Mouse (Mus musculus) brain, adult 2 months (tissue): Measurements from ENCODE around the gene Myh9.

ENCODE experiments used
- DNase-seq: peaks from one replicate; pipeline ENCODE4 v3.0.0; 2011; ENCODE audit warnings: low read depth, low spot score

Myh9 gene

DNA sequence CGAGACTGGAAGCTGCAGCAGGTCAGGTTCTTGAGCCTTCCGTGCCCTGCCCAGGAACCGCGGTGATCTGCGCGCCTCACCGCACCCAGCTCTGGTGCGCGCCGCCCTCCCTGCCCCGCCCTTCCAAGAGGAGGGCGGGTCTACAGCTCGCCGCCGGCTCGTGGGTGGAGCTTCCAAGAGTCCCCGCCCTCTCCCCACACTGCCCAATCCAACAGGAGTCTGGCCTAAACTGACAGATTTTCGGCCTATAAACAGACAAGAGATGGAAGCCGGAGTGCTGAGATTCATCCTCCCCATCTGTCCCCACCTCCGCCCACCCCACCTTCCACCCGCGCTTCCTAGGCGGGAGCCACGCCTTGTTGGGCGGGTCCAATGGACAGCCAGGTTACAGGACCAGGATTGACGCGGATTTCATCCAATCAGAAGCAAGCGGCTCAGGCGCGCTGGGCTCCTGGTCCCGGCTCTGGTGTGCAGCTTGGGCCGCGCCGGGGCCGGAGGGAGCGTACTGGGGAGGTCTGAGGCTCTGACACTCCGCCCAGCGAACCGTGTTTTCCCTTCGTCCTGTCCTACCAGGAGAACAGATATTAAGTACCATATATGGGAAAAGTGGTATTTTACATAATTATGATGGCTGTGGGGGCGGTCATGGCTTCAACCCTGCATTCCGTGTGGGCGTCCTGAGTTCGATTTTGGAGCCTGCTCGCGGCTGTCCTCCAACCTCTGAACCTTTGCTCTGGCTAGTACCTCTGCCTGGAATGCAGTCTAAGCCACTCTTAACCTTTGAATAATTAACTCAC, at the start of gene Myh9:
Gene Myh9, minus strand, starts transcription at position 129 of the 797 bp plus-strand sequence.
- peak; percentile 100 for DNase-seq

DNA sequence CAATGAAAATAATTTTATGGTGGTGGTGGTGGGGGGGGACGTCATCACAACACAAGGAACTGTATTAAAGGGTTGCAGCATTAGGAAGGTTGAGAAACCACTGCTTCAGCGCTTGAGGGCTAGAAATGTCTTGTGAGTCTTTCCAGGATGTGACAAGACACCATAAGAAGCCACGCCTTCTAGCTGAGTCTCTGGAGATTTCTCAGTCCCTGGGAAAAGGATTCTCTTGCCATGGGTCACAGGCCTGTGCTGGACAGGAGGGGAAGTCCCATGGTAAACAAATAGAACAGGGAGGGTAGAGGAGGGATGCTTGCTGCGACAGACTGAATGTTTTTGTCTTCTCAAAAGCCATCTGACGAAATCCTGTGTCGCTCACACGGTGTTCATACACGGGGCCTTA, 49.8 kb upstream of the Myh9 start:
- DNase-seq: no peak

DNA sequence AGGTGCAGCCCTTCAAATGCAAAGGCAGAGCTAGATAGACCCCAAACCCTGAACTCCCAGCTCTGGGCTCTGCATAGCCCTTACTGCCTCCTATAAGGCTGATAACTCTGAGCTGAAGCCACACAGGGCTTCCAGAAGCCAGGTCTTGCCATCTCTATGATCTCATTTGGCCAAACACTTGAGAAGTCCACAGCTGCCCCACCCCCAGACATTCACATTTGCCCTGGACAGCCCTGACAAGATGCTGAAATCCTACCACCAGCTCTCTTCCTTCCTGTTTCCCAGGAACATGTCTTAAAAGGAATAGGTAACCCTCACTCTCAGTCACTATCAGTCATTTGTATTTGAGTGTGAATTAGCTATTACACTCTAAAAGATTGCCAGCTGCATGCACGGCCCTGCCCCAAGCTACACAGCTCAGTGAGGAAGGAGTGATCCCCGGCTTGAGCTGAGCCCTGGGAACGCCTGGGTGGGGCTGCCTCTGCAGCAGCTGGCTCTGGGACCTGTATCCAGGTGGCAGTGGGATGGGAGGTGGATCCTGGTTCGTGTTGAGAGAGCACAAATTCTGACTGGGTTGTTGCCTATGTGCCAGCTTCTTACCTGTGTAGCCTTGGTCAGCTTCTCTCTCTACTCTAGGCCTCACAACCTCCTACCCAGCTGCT, 47.9 kb upstream of the Myh9 start:
- no peak for DNase-seq

DNA sequence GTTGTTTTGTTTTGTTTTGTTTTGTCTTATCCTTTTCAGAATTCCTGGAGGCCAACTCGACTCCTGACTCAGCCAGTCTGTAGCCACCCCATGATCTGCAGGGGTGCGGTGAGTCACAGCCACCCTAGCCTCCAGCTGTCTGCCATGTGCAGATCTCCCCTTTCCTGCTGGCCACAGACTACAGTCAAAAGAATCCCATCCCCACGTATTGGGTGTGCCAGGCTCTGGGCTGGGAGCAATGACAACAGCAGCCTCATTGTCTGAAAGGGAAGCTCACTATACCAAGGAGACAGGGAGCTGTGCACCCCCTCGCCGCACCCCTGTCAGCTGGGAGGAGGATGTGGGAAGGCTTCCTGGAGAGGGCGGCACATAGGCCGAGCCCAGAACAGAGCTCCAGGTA, 46.3 kb upstream of the Myh9 start:
- peak; percentile 70 for DNase-seq

DNA sequence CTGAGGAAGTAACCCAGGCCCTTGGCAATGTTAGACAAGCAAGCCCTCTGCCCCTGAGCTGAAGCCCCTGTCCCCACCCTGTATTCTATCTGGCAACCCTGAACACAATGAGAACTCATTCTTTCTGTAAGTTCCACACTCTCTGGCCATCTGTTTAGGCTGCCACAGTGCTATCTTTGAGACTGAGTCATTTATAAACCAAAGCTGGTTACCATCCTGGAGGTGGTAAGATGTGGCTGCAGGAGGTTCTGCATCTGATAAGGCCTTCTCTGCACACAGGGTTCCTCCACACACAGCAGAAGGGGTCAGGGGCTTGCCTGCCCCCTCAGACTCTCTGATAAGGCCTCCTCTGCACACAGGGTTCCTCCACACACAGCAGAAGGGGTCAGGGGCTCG, 45.1 kb upstream of the Myh9 start:
- peak; percentile 71 for DNase-seq

DNA sequence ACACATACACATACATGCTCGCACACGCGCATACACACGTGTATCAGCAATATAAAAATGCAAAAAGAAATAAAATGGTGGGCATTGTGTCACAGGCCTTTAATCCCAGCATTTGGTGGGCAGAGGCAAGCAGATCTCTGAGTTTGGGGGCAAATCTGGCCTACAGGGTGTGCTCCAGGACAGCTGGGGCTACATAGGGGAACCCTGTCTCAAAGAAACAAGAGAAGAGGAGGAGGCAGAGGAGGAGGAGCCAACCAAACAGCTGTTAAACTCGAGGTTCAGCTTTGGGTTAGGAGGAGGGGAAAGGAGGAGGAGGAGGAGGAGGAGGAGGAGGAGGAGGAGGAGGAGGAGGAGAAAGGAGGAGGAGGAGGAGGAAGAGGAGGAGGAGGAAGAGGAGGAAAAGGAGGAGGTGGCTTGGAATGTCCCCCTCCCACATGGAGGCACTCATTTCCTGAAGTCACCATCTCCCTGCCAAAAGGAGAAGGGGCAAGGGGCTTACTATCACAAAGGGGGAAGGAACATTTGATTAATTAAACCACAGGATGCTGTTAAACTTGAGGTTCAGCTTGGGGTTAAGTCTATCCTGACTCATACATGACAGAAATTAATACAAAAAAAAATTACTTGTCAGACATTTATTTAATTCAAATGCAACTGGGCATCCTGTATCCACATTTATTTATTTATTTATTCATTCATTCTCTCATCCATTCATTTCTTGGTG, 44.6 kb upstream of the Myh9 start:
- DNase-seq: no peak

DNA sequence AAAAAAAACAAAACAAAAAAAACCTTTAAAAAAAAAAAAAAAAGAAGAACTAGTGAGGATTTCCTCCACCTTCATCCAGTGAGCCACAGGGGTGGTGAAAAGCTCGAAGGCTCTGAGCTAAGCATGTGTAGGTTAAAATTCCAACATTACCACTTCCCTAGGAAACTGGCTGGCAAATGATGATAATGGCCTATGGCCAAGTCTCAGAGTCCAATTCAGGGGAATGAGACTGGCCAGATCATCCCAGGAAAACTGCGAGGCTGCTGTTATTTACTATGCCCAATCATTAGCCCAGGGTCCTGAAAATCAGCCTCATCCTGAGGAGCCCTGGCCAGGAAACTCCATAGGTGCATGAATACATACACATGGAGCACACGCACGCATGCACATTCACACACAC, 44.0 kb upstream of the Myh9 start:
- DNase-seq: no peak

DNA sequence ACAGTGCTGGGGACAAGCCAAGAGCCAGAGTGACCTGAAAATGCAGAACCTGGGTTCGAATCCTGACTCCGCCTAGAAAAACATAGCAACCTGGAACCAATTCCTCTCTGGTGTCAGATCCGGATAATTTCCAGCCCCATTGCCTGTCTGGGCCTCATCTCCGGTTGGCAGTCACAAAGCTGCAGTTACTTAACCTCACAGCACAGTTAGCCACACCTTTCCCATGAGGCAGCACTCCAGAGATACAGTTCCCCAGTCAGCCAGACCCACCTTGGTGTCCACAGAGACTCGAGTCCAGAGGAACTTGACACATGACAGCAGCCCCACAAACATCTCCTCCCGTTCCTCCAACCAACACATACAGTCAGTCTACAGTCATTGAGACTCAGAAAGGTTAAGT, 43.2 kb upstream of the Myh9 start:
- DNase-seq: no peak

DNA sequence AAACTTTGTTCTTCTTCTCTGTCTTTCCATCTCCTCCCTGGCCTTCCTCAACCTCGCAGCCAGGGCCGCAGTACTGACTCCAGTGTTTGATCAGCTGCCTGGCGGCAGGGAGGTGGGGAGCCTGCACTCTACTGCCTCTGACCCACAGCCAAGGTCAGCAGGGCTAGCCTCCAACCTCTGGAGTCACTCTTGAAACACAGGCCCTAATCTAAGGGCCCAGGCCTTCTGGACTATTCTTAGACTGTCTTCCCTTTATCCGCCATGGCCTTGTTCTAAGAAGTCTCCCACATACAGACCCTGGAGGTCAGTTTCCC, 41.7 kb upstream of the Myh9 start:
- no peak for DNase-seq

DNA sequence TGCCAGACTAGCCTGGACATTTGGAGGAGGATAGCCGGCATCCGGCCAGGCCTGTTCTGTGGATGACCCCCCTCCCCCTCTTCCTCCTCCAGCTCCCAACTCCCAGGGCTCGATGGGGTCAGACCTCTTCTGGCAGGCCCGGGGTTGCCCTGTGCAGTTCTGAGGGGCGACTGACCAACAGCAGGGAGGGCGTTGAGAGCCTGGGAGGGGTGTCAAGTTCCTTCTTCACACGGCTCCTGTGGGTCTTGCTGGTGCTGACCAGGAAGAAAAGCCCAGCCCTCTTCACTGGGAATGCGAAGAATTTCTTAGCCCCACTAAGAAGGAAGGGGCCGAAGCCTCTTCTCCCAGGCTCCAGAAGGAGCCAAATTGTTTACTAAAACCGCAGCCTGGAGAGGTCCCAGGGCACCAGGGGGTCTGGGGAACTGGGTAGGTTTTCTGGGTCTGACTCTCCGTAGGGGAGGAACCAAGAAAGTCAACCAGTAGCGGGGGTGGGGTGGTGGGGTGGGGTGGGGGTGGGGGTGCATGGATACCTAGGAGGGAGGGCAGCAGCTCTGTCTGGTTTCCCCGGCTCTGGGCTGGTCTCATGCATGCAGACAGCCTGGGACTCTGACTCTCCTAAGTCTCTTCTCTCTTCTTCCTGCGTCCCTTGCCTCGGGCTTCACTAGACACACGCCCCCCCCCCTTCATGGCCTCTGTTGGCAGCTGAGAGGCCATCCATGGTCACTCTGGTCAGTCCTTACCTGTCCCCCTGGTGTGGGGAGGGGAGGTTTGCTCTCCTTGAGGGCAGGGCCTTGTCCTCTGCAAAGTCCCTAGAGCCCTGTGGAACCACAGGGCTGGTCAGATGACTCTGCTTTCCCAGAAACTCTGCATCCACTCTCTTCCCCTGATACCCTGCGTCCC, 41.1 kb upstream of the Myh9 start:
- no peak for DNase-seq

DNA sequence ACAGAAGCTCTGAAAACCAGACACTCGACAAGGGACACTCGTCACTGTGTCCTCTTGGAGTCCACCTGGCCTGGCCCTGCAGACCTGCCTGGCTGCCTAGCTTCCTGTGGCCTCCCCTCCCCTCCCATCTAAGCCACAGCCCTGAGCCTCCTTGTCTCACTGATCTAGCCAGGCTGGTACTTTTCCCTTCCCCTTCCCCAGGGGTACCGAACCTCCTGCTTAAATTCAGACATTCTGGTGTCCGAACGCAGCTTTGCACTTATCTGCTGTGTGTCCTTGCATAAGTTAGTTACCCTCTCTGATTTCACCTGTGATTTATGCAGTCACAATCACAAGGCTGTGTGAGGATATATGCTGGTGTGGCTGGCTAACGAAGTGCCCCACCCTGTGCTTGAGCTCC, 40.3 kb upstream of the Myh9 start:
- DNase-seq: no peak

DNA sequence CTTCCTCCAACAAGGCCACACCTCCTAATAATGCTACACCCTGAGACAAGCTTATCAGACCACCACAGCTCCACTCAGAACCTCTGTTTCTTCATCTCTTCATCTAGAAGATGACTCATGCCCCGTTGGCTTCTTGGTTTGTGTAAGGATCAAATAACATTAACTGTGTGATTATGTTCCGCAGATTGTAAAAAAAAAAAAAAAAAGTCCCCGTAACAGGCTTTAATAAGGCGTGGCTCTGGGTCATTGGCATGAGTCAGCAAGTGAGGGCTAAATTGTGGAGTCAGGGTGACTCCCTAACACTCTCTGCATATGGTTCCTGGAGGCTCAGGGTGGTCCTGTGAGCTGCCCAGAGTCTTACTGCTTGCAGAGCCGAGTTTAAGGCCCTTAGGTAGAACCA, 39.7 kb upstream of the Myh9 start:
- no peak for DNase-seq

DNA sequence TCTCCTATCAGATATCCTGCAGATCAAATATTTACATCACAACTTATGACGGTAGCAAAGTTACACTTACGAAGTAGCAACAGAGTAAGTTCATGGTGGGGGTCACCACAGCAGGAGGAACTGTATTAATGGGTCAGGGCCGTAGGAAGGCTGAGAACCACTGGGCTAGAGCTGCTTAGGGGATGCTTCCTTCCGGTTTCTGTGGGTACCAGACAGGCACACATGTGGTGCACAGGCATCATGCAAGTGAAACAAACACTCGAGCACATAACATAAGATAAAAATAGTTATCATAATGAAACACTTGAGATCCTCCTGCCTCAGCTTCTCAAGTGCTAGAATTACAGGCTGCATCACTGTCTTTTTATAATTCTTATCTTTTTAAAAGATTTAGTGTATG, 38.8 kb upstream of the Myh9 start:
- DNase-seq: no peak

DNA sequence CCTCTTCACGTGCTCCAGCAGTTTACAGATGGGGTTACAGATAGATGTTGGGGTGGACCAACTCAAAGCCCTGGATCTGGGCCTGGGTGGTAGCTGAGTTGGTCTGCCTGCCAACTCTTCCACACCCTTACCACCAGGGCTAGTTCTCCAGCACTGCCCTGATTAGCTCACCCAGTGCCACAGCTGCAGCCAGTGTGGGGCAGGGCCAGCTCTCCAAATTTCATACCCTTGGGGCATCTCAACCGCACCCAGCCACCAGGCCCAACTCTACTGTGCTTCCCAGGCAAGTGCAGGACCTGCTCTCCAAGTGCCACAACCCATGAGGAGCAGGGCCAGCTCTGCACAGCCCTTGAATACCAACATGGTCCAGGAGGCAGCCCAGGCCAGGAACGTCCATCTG, 37.8 kb upstream of the Myh9 start:
- DNase-seq: no peak

DNA sequence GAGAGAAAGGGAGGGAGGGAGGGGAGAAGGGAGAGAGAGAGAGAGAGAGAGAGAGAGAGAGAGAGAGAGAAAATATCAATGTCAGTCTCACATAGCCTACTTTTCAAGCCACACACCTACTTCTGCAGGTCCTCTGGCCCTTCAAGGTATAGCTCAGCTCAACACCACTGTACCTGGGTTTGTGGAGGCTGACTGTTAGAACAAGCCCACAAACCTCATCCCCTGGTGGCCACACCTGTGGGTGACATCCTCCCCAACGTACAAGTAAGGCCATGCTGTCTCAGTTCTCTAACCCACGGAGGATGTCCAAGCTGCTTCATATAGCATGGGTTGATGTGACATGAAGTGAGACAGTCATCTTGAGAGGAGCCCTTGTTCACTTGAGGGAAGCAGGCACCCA, 35.2 kb upstream of the Myh9 start:
- DNase-seq: no peak

DNA sequence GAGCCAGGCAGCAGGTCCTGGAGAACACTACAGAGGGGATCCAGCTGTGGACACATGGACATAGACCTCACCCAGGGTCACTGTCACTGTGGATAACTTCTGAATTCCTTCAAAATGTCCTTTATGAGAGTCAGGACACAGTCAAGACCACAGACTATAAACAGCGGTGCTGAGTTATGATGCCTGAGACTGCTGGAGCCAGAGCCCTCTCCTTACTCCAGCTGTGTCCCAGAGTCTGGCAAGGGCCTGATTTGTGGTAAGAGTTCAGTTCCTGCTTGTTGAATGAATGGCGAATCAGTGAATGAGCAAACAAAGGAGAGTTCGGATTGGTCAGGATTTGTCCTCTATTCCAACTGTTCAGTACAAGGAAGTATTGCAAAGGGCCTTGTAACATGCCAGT, 34.7 kb upstream of the Myh9 start:
- DNase-seq: no peak

DNA sequence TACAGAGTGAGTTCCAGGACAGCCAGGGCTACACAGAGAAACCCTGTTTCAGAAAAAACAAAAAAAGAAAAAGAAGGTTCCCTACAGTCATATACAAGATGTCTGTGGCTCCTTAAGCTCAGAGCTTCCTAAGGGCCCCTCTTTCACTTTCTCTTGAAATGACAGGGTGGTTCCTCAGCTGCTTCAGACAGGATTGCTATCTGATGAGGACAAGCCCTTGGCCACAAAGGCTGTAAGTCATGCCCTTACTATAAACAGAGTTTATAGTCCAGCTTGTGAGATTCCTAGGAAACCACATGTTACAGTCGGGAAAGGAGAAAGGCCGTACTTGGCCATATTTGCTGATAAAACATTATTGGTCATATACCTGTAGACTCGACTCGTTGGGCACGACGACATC, 34.0 kb upstream of the Myh9 start:
- DNase-seq: no peak

DNA sequence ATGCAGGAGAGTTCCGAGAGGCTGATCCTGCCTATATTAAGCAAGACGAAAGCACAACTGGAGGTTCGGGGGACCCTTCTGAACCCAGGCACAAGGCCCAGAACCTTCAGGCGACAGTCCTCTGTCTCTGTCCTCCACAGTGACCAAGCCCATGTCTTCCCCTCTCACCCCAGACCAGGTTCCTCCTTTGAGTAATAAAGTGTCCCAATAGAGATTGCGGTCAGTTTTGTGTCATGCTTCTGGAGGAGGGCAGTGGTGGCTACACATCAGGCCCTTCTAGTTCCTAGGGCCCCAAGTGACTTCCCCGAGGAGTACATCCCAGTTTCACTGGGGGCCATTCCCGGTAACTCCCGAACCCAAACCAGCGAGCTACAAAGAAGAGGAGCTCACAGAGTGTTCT, 32.8 kb upstream of the Myh9 start:
- no peak for DNase-seq

DNA sequence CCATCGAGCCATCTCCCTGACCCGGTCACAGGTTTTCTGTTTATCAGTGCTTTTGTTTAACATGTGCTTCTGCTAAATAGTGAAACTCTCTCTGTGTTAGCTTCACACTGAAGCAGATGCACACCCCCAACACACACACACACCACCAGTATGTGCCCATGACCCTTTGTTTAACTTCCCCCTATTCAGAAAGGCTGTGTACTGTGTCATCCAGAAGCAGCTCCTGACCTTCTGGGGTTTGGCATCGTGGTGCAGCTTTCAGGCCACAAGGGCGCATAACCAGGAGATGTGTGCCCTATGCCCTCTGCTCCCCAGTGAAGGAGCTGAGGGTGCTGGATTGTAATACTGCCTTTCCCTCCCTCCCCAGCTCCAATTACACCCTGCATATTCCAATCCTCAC, 32.3 kb upstream of the Myh9 start:
- no peak for DNase-seq

DNA sequence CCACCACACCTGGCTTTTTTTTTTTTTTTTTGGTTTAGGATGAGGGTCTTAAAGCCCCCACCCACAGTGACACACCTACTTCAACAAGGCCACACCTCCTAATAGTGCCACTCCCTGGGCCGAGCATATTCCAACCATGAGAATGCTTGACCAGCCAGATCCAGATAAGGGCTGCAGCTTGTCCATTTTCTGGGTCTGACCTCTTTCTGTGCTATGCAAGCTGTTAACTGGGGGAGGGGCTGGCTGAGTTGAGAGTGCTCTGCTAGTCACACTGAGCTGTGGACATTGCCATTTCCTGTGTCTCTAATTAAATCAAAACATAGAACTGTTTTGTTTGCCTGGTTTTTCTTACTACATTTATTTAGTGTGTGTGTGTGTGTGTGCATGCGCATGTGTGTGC, 31.6 kb upstream of the Myh9 start:
- DNase-seq: peak; percentile 23

DNA sequence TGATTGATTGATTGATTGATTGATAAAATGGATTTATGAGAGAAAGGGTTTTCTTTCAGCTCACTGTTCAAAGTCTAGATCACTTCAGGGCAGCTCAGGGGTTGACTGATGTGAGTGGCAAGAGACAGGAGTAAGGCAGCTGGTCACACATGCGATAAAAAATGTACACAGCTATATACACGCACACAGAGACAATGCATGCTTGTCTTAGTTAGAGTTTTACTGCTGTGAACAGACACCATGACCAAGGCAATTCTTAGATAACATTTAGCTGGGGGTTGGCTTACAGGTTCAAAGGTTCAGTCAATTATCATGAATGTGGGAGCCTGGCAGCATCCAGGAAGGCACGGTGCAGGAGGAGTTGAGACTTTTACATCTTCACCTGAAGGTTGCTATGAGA, 31.0 kb upstream of the Myh9 start:
- no peak for DNase-seq

DNA sequence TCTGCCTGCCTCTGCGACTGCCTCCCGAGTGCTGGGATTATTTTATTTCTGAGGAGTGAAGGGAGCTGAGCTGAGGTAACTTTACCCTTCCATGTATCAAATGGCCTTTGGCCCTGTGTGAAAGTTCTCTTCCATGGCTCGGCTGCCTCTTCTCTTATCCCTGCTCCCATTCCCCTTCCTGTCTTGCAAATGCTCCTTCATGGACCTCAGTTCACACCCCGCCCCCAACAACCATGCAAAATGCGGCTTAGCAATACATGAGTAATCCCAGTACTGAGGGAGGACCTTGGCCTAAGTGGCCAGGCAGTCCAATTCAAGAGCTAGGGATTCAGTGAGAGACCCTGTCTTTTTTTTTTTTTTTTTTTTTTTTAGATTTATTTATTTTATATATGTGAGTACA, 26.4 kb upstream of the Myh9 start:
- DNase-seq: no peak
